Mouse (Mus musculus): Measurements from ENCODE around the gene Slc12a3.
A peak's percentile ranks its signal among the peaks of the same experiment; 100 is the strongest.

The Slc12a3 gene

DNA sequence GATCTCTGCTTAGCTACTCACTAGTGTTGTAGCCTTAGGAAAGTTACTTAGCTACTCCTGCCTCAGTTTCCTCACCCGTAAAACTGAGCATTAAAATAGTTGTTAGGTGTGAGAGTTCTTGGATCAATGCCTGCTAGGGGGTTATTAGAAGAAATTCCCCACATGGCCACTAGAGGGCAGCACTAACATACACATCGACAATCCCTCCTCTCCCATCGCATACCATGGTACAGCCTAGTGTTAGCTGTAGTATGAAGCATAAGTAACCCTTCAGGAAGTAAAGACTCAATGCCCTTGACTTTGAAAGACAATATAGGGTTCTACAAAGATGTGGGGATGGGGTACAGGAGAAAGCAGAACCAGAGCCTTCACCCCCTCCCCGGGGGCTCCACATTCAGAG is 1.7 kb downstream of the Slc12a3 start:
- DNase-seq (ENCODE audit: low spot score) = peak; percentile 82

GRCm38 (mm10) chr8:94333345-94333744 is 4.3 kb downstream of the Slc12a3 start:
- DNase-seq (ENCODE audit: low spot score) = peak; percentile 64

- DNase-seq (ENCODE audit: low spot score) = no peak
These were observed 8.6 kb downstream of the Slc12a3 start for GRCm38 (mm10) chr8:94337559-94337958.

GRCm38 (mm10) chr8:94340796-94341195 is 11.8 kb downstream of the Slc12a3 start:
- no peak for DNase-seq (ENCODE audit: low spot score)

DNA sequence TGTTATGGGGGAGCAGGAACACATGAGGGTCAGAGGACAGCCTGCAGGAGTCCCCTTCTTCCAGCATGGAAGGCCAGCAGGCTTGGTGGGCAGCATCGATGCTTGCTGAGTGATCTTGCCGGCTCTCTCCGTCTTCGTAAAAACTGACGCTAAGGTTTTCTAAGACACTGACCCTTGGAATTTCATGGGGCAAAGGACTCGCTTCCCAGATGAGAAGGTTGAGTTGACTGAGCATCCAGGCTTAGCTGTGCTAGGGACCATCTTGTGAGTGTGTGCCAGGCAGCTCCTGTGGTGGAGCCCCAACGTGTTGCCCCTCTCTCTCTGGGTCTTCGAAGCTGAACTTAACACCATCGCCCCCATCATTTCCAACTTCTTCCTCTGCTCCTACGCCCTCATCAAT is 13.7 kb downstream of the Slc12a3 start:
- no peak for DNase-seq (ENCODE audit: low spot score)

- peak; percentile 82 for DNase-seq (ENCODE audit: low spot score)
These were observed 14.3 kb downstream of the Slc12a3 start for GRCm38 (mm10) chr8:94343290-94343689.

DNA sequence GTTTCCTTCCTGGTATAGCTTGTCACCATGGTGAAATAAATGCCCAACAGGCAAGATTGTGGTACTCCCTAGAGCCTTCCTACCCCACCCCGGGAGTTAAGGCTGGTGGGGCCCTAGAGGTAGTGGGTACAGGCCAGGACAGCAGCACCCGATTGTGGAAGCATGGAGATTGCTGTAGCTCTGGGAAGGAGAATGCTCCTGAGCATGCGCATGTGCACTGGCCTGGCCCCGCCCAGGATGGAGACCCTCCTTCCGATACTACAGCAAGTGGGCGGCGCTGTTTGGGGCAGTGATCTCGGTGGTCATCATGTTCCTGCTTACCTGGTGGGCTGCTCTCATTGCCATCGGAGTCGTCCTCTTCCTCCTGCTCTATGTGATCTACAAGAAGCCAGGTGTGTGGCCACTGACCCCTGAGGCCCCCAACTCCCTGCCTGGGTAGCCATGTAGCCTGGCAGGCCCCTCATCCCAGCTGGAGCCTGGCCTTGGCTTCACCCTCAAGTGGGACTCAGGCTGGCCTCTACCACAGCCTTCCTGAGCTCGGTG is 14.8 kb downstream of the Slc12a3 start:
- DNase-seq (ENCODE audit: low spot score) = no peak

- no peak for DNase-seq (ENCODE audit: low spot score)
These were observed 16.7 kb downstream of the Slc12a3 start for GRCm38 (mm10) chr8:94345657-94346056.

- DNase-seq (ENCODE audit: low spot score) = no peak
These were observed 17.3 kb downstream of the Slc12a3 start for GRCm38 (mm10) chr8:94346264-94346663.

DNA sequence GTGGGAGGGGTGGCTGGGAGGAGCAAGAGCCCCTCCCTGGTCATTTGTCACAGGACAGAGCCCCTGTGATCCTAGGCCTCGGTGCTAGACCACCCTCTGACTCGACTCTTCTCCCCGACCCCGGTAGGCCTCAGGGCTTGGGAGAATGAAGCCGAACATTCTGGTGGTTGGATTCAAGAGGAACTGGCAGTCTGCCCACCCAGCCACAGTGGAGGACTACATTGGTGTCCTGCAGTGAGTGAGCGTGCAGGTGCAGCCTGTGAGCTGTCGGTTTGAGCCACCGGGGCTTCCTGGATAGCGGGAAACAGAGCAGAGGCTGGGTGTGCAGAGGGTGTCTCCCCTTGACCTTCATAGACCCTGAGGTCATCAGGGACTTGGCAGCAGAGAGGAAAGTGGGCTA is 19.4 kb downstream of the Slc12a3 start:
- DNase-seq (ENCODE audit: low spot score) = no peak

GRCm38 (mm10) chr8:94354069-94354531 is 25.1 kb downstream of the Slc12a3 start:
- no peak for DNase-seq (ENCODE audit: low spot score)

GRCm38 (mm10) chr8:94354571-94354970 is 25.6 kb downstream of the Slc12a3 start:
- DNase-seq (ENCODE audit: low spot score) = no peak

DNA sequence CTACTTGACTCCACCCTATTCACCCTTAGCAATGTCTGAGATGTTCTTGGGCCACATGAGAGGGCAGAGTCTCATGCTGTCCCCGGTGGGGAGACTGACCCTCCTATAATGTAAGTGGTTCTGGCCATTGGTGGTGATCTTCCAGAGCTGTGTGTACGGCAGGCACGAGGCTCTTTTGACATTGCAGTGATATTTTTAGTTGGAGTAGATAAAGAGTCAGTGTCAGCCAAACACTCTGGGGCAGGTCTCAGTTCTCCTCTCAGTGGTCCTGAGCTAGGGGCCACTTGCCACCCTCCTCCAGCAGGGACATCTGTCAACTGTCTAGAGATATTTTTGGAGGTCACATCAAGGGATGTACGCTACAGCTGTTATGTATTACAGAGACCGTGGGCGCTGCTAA is 28.2 kb downstream of the Slc12a3 start:
- DNase-seq (ENCODE audit: low spot score) = no peak

- DNase-seq (ENCODE audit: low spot score) = peak; percentile 36
These were observed 29.5 kb downstream of the Slc12a3 start for GRCm38 (mm10) chr8:94358541-94358940.

- no peak for DNase-seq (ENCODE audit: low spot score)
These were observed 32.9 kb downstream of the Slc12a3 start for GRCm38 (mm10) chr8:94361774-94362431.

DNA sequence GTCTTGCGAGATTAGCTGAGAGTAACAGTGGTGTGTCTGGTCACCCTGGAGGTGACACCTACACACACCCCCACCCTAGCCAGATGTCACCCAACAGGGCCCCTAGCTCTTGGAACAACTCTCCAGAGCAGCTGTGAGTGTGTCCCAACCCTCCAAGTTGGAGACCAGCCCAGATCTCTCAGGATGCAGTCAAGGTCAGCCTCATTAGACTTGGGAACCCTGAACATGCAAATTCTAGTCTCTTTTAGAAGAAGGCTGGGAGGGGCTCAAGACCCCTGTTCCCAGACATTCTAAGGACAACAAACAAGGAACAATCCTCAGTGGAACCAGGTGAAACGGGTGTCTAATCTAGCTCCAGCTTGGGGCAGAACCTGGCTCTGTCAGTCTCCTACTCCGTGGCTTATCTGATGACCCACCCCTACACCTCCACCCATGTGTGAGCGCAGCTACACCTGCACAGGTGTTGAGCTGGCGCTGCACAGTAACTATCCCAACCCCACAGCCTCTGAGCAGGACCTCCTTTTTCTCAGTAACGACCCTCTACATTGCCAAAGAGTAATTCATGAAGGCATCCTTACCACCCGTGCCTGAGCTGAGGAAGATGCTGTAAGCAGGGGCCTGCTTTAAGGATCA is 33.7 kb downstream of the Slc12a3 start:
- no peak for DNase-seq (ENCODE audit: low spot score)

DNA sequence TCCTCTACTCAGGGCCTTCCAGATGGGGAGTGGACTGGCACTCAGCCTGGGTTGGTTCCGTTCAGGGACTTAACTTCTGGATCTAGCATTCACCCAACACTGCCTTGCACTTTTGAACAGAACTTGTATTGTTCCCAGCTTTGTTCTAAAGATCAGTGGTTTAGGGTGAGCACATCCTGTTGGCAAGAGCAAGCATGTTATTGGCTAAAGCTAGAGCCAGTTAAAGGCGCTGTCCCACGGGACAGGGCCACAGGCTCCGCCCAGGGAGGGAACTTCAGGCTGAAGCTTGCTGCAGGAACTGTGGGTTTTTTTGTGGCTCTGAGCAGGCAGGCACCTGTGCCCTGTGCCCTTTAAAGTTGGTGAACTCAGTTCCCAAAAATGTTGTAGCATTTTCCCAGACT is 34.3 kb downstream of the Slc12a3 start:
- no peak for DNase-seq (ENCODE audit: low spot score)

DNA sequence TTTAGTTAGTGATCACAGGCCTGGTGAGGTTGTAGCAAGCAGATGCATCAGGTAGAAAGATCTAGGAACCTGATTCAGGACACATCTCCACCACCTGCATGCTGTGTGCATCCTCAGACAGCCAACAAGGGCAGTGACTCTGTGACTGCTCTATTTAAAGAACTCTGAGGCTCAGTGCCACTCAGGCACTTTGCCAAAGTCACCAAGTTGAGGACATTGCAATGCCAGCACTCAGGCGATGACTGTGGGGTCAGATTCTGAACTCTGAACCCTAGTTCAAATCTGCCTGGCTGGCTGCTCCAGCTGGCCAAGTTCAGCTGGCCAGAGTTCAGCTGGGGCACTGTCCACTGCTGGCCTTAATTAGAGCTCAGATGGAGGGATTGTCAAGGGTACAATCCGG is 34.9 kb downstream of the Slc12a3 start:
- DNase-seq (ENCODE audit: low spot score) = no peak

- DNase-seq (ENCODE audit: low spot score) = no peak
These were observed 35.8 kb downstream of the Slc12a3 start for GRCm38 (mm10) chr8:94364686-94365312.

- DNase-seq (ENCODE audit: low spot score) = no peak
These were observed 36.5 kb downstream of the Slc12a3 start for GRCm38 (mm10) chr8:94365410-94365981.

- DNase-seq (ENCODE audit: low spot score) = no peak
These were observed 41.8 kb downstream of the Slc12a3 start for GRCm38 (mm10) chr8:94370839-94371238.

DNA sequence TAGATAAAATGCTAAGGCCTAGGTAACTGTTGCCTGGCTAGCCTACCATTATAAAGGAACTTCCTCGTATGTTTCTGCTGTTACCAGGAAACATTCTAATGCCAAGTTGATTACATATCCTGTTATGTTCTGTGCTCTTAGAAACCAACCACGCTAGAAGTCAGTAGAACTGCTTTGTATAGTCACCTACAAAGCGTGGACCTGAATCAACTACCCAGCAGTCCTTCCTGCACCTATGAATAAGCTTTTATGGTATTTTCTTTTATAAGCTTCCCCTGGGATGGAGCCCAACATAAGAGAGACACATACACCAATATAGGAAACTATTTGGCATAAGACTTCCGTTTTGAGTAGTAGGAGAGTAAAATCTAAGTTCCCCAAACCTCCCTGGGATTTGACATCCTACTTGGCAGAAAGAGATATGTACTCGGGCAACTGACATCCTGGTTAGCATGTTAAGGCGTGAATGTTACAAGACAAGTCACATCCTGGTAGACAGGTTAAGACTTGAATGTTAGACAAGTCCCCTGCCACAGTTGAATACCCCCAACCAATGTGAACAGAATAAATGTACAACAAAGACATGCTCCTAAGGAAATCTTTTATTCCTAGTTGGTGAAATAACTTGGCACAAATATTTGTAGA is 44.1 kb downstream of the Slc12a3 start:
- DNase-seq (ENCODE audit: low spot score) = no peak

Data from MN1 (cell line).